Mouse (Mus musculus) cerebellum, postnatal 25 days (tissue): ENCODE data around the gene Gzmm.
A peak's percentile ranks its signal among the peaks of the same experiment; 100 is the strongest.

Experiments used
- DNase-seq, 2 experiments: peaks; one replicate each; pipeline ENCODE4 v3.0.0; 2021; ENCODE audit warnings: mixed read lengths in 2 of 2

Gzmm gene

DNA sequence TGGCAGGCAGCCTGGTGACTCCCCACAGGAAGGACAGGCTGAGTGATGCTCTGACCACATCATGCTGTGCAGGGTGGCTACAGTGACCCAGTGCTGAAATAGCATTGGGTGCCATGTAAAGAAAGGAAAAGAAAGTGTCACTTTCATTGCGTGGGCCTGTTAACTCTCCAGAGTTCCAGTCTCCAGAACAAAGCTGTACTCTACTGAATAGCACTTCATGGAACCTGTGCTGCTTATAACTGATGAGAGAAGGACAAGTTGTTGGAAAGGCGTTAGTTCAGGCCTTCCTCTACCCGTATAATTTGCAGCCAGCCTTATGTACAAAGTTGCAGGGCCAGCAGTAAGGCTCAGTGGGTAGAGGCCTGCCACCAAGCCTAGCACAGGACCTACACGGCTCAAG, at the start of gene Gzmm:
Gzmm (plus strand) TSS at position 301 of the 400 bp plus-strand sequence.
- DNase-seq, result no peak

DNA sequence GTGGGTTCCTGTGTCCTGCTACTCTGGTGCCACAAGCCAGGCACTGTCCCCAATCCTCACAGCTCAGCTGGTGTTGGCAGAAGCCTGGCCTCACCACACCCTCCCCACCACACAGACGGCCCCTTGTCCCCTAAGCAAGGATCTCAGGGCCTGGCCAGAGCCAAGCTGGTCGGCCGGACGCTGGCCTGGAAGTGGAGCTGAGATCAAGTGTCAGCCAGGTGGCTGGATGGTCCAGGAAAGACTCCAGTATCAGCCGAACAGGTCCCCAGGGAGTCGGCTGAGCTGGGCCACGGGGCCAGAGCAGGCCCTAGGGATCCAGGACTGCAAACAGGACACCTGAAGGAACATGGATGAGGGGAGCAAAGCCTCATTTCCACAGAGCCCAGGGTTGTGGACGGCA, 43.1 kb upstream of the Gzmm start, which contains the start of gene Odf3l2:
Odf3l2 (minus strand) TSS at position 28 of the 400 bp plus-strand sequence.
- DNase-seq, result no peak

DNA sequence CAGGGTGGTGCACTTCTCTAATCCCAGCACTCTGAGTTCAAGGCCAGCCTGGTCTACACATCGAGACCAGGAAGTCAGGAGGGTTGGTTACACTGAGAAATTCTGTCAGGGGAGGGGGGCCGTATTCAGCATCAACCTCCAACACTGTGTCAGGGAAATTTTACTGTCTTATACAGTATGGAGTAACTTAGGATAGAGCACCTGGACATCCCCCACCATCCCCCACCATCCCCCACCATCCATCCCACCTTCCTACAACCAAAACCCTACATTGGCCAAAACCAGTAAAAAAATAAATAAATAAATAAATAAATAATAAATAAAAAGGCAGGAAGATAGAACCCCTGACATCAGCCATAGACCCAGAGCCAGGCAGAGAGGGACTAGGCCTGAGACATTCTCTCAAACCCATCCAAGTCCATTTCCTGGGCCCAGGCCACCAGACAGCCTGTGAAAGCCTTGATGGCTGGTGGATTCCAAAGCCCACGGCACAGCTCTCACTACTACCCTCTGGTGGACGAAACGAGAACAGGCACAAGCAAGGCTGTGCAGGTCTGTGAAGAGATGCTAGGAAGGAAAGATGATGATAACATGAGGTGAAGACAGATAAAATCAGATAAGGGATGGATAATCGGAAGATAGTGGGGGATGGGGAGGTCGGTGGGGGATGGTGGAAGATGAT, 39.6 kb upstream of the Gzmm start:
- peak; percentile 86 to 93 for DNase-seq

DNA sequence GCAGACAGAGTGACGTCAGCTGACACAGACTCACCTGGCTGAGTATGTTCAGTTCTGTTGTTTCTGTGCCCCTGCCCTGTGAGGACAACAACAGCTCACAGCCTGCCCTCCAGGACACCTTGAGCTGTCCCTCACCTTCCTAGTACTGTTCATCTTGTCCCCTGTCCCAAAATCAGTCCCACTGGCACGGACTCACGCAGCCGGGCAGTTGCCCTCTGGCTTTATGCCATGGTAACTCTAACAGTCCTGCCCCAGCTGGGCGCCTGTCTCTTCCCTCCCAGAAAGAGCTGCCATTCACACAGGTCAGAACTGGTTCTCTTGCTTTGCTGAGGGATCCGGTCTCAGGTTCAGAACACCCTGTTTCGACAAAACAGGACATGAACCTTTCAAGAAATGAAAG, 36.0 kb upstream of the Gzmm start:
- DNase-seq, result no peak

DNA sequence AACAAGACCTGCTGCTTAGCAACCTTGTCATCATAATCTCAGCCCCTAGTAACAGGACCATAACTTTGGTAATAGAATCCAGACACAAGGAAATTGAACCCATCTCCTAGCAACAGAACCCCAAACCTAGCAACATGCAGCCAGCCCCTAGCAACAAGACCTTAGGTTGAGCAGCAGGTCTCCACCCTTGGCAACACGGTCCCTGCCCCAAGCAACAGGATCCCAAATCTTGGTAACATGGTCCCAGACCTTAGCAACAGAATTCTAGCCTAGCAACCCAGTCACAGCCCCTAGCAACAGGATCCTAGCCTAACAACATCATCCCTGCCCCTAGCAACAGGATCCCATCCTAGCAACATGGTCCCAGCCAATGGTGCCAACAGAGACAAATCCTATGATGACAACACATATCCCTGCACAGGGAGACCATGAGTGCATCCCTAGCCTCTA, 33.8 kb upstream of the Gzmm start:
- DNase-seq, result no peak

DNA sequence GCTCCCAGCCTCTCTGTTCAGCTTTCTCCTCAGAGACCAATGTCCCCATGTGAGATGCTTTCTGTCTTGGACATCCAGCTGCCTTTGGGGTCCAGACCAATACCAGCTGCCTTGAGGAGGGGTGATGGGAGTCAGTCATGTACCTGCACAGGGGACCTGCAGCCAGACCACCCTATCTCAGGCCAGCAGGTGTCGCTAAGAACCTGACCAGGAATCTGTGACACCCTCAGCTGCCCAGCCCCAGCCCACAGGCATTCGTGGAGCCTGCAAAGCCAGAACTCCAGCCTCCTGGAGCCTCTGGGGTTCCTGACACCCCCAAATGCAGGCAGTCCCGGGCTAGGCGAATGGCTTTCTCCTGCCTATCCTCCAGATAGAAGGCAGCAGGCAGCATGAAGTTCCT, 30.0 kb upstream of the Gzmm start:
- DNase-seq, result no peak

DNA sequence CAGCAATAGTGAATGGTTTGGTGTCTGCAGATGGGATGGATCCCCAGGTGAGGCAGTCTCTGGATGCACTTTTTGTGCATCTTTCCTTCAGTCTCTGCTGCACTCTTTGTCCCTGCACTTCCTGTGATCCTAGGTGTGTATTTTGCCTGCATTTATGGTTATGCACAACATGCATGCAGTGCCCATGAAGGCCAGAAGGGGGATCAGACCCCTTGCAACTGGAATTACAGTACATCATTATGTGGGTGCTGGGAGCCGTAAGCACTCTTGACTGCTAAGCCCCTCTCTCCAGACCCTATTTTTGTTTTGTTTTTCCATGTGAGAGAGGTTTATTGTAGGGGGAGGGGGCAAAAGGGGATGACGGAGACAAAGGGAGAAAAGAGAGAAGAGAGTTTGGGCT, 28.5 kb upstream of the Gzmm start:
- DNase-seq, result no peak

DNA sequence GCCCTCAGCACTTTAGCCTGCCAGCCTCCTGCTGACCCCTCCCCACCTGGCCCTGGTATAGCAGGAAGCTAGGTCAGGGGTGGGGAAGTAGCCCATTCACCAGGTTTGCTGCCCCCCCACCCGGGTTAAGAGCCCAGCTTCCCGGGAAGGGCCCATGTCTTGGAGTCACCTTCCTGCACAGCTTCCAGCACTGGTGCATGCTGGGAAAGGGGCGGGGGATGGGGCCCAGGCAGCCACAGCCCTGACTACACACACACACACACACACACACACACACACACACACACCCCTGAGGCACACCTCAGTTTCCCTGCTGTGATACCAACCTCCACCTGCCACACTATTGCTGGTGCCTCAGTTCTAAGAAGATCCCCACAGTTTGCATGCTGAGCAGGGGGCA, 27.0 kb upstream of the Gzmm start:
- DNase-seq, result no peak

DNA sequence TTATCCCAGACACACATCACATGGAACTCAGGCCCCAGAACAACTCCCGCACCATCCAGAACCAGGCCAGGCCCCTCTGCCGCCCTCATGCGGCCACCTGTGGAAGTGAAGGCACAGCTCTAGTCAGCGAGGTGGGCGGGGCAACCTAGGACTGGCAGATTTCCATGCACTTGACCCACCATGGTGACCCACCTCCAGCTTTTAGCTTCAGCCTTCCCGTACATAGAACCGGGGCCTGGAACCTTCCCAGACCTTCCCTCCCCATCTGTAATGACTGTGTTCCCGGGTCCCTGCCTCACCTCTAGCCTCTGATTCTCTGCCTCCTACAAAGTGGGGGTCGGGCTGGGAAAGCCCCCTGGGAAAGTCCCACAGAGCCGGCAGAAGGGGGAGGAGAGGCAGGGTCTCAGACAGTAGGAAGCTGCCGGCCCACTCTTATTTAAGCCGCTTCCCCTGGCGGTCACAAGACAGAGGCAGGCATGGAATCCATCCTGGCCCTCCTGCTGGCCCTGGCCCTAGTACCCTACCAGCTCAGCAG, 24.6 kb upstream of the Gzmm start, which contains the start of gene Madcam1:
Madcam1 (plus strand) TSS at position 429 of the 535 bp plus-strand sequence.
- peak; percentile 80 to 88 for DNase-seq

DNA sequence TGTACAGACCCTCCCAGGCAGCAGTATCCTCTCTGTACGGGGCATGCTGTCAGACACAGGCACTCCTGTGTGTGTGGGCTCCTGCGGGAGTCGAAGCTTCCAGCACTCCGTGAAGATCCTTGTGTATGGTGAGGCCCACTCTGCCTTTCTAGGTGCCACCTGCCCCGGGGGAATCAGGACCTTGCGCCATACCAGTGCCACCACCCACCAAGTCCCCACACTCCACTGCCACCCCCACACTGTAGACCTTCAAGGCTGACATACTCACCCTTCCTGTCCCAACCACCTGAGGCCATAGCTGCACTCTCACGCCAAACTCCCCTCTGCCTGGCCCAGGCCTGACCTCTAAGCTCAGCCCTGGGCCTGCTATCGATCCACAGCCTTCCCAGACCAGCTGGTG, 23.8 kb upstream of the Gzmm start:
- DNase-seq, result no peak

DNA sequence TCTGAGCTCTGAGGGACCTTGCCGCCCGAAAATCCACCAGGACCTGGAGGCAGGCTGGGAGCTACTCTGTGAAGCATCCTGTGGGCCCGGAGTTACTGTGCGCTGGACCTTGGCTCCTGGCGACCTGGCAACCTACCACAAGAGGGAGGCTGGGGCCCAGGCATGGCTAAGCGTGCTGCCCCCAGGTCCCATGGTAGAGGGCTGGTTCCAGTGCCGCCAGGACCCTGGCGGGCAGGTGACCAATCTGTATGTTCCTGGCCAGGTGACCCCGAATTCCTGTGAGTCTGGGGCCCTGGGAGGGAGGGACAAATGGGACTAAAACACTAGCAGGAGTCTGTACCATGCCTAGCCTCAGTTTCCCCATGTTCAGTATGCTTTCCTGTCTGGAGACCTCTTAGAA, 22.3 kb upstream of the Gzmm start:
- DNase-seq, result no peak

DNA sequence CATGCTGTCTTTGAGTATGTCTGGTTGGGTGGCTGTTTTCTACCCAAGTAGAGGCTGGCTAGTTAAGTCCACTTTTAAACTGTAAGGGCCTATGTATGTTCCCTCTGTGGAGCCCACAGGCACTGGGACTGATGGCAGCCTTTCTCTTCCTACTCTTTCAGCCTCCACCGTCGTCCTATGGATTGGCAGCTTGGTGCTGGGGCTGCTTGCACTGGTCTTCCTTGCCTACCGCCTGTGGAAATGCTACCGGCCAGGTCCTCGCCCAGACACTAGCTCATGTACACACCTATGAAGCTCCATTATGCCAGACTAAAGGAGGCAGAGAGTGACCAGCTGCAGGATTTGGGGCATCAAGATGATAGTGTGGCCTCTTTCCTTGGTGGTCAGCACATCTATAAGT, 20.7 kb upstream of the Gzmm start:
- peak in 1 of 2 experiments; percentile 22 for DNase-seq

DNA sequence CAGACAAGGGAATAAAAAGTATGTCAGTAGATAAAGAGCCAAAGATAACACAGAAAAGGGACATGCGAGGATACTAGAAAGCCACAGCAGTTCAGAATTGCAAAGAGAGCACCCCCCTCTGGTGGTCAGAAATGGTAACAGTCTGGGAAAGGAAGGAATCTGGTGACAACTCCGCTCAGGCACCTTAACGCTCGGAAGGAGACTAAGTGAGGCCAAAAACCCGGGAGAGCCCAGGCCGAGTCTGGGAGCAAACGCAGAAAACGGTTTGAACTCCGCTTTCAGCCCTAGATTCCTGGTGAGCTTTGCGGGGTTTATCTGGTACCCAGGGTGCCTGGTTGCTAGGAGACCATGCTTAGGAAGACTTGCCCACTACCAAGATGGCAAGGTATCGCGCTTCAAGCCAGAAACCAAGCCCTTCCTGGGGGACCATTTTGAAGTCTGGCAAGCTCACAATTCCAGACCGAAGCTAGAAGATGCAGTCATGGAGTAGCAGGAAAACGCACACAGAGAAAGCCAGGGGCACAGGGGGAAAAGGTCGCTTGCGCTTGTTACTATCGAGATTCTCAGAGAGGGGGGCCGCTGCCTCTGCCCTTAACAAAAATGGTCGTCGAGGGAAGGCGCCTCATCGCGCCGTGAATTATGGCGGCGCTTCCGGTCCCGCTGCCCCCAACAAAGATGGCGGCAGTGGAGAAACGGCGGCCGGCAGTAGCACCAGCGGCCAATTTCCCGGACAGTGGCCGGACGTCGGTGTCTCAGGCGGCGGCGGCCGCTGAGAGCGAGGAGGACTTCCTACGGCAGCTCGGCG, 19.8 kb upstream of the Gzmm start, which contains the start of gene Tpgs1:
Tpgs1 (plus strand) TSS at position 599 of the 805 bp plus-strand sequence.
- peak; percentile 93 to 94 for DNase-seq

DNA sequence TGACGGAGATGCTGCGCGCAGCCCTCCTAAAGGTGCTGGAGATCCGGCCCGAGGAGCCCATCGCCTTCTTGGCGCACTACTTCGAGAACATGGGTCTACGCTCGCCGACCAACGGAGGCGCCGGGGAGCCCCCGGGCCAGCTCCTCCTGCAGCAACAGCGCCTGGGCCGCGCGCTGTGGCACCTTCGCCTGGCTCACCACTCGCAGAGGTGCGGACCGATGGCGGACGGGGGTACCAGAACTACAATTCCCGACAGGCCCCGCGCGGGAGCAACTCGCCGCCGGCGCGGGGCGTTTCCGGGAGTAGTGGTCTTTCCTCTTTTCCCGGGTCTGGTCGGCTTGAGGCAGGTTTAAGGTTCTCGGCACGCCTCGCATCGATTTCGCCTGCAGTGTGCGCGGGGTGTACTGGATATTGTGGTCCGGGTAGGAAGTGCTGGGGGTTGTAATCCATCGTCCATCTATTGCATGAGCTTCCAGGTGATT, 19.2 kb upstream of the Gzmm start:
- DNase-seq, result peak; percentile 85 to 89

DNA sequence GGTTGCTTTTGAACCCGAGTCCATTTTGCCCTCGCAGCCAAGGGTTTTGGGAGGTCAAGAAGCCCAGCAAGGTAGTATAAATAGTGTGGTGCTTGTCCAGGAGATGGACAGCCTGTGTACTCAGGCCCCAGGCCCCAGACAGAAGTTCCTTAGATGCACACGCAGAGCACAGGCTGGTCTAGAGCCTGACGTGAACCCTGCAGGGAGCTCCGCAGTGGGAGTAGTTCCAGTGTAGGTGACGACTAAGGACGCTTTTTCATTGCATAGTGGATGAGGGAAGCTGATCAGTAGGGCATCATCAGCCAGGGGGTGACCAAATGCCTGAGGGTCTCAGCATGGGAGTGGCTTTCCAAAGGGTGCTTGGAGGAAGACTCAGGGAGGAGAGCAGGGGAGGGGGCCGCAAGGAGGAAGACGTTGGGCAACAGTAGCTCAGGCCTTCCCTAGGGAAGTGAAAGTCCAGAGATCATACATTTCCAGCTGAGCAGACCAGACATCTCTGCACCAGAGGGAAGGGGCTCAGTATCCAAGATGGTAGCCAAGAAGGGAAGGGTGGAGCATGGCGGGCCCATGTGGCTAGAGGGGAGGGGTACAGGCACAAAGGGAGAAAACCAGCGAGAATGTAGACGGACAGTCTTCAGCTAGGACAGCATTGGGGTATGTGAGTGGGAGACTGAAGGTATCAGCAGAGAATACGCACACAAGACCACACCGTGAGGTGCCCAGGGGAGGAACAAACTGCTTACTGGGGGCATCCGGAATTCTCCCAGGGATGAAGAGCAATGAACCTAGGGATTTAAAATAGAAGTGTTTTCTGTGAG, 18.5 kb upstream of the Gzmm start:
- peak in 1 of 2 experiments; percentile 36 for DNase-seq

DNA sequence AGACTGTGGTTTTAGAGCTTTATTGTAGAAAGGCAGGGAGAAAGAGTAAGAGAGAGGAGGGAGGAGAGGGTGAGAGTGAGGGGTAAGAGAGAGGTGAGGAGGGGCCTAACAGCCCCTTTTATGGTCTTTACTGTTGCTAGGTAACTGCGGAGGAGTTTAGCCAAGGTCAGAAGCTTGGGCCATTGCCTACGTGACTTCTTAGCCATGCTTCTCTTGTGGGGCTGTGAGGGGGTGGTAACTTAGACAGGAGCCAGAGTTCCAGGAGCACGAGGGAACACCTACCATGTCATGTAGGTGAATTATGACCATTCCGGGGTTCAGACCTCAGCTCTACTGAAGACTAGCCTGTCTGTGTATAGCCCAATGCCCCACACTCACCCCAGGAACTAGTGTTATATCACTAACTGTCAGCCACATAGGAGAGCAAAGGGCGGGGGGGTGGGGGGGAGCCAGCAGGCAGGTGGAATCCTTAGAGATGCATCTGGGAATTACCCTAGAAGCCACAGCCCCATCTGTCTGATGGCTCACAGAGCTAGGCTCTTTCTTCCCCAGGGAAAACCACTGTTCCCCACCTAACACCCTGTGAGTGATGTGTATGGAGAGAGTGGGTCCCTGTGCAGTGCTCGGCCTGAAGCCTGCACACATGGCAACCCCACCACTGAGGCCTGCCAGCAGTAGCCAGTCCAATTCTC, 17.3 kb upstream of the Gzmm start:
- no peak for DNase-seq

DNA sequence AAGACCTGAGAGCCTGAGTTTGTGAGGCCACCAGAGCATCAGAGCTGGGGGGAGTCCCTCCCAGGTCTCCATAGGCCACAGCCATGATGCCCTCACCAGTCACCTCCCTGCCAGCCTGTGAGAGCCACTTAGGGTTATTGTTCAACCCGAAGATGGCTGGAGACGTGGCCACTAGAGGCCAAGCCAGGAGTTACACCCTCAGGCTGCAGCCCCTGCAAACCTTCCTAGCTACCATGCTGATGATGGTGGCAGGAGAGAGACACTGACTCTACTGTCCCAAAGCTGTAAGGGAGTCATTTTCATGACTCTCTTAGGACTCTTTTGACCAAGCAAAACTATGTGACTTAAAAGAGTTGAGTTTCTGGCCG, 16.7 kb upstream of the Gzmm start:
- DNase-seq, result no peak

DNA sequence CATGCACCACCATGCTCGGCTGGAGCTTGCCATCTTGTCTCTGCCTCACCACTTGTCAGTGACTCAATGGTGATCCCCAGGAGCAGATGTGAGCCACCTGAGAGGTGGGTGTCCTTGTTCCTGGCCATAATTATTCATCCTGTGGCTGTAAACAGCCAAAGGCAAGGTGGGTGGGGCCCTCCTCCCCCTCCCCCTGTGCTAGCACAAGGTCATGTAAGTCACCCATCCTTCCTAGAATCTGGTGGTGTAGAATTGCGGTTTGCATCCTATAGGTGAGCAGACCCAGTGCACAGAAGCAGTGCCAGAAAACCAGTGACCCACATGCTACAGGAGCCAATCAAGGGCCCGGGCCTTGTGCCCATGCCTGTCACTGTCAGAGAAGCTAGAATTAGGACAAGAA, 15.8 kb upstream of the Gzmm start:
- DNase-seq, result no peak

DNA sequence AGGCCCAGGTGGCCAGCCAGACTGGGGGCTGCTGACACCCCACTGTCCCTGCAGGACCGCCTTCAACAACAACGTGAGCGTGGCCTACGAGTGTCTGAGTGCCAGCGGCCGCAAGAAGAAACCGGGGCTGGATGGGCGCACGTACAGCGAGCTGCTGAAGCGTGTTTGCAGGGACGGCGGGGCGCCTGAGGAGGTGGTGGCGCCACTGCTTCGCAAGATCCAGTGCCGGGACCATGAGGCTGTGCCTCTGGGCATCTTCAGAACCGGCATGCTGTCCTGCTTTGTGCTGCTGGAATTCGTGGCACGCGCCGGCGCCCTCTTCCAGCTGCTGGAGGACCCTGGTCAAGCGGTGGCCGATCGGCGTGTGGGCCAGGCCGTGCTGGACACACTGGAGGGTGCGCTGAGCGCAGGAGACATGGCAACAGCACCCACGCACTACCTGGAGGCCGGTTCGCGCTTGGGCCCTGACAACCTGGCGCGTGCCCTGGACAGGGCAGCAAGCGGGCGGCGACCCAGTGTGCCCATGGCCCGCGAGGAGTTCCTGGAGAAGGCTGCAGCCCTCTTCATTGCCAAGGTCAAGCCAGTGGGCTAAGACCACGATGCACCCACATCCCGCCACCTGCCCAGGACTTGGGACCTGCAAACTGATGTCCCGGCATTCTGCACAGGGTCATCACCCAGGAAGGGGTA, 13.3 kb upstream of the Gzmm start:
- no peak for DNase-seq

DNA sequence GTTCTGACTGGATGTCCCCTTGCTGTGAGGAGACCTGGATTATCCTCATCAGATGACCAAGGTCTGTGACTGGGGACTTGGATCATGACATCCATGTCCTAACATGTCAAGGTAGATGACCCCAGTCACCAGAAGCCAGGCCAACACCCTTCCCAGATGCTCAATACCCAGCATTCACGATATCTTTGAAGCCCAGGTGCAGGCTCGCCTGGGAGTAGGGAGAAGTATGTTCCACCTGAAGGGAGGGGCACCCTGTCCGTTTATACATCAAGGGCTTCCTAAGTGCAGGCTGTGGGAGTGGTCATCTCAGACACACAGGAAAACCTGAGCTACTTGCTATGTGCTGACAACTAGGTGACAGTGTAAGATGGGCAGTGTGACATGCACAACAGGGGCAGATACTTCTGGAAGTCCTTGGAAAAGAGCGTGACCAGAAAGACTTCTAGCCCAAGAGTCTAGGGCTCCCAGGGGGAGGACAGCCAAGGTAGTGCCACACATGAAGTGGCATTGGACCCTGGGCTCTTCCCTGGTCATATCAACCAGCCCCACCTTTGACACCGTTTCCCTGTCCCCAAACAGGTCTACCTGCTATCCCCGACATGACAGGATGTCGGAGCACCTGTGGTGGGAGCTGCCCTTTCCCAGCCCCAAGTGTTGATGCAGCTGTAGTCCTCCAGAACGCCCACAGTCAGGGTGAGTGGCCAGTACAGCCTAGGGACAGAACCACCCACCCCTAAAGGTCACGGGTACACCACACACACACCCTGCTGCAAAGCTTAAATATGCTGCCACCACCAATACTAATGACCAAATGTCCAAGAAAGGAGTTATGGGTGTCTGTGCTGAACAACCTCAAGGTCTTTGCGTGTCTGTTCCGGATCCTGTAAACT, 8.0 kb upstream of the Gzmm start:
- DNase-seq, result peak in 1 of 2 experiments; percentile 47
